9 mouse cellular contexts compared by ENCODE assay signal in the genomic region with DNA sequence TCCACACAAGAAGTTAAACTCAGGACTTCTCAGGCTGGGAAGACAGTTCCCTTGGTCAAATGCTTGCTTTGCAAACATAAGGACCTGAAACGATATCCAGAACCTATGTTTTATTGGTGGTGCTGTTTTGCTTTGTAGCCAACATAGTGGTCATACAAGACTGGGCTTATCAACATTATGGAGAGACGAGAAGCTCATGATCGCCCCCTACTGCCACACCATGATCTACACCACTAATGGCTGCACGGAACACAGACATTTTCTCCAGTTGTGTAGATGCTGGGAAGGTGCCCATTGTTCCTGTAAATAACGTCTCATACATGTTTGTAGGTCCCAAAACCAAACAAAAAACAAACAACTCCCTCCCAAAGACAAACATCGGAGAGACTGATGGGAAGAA. TPM values are rescaled to one million over a fixed set of nuclear protein-coding genes. Genes with fewer than 3 reads are reported as not detected.
DNase-seq lines count a peak whose midpoint lies in the region; ATAC-seq and TF ChIP-seq lines count a peak whose summit lies in the region.
"Had no signal": no experiment of that assay in that cellular context is flagged by ENCODE, and none has a peak within 500 bp of the region (broad histone marks: within the 10 kb centered on the region; RNA-seq: fewer than 3 reads in every experiment).

No protein-coding gene starts in this region.

- no peaks in the 10 kb centered on the region for H3K79me2 ChIP-seq in liver, adult 2 months (ENCODE audit: control insufficient read depth, insufficient read depth, low read length)

- no peak overlapping the region for H3K27ac ChIP-seq in liver, adult 2 months (replicated peaks; ENCODE audit: insufficient read depth, low read depth, low read length)
- no peak overlapping the region for H3K27ac ChIP-seq in liver, embryonic 11.5 days (ENCODE audit: low read depth, low read length)
- H3K27ac ChIP-seq in cerebellum, adult 2 months (ENCODE audit: insufficient read depth, low read length): peak overlapping the region; percentile 32; the same call in 1 of the 2 replicates
- H3K27ac ChIP-seq in lung, embryonic 14.5 days (ENCODE audit: low read depth): no peak overlapping the region

- 43% methylated on average over 6 of the region's 6 CpGs for WGBS in liver, adult 2 months
- 43% methylated on average over 6 of the region's 6 CpGs for WGBS in liver, embryonic 11.5 days
- WGBS in cerebellum, adult 2 months: 70% methylated on average over 6 of the region's 6 CpGs
- 52% methylated on average over 6 of the region's 6 CpGs for WGBS in lung, embryonic 14.5 days

- H3K4me3 ChIP-seq in liver, adult 2 months (ENCODE audit: insufficient read depth, low read depth, low read length): no peak overlapping the region
- no peak overlapping the region for H3K4me3 ChIP-seq in liver, embryonic 11.5 days (ENCODE audit: low read depth, low read length)
- H3K4me3 ChIP-seq in cerebellum, adult 2 months (replicated peaks; ENCODE audit: insufficient read depth, low read depth, low read length): no peak overlapping the region
- H3K4me3 ChIP-seq in lung, embryonic 14.5 days (ENCODE audit: low read depth, low read length): no peak overlapping the region
- H3K4me3 ChIP-seq: megakaryocyte, embryonic 14.5 days had no signal

- no peak overlapping the region for H3K9ac ChIP-seq in liver, adult 2 months (ENCODE audit: low read depth, low read length)
- H3K9ac ChIP-seq in liver, embryonic 11.5 days (ENCODE audit: low read depth, low read length): no peak overlapping the region
- H3K9ac ChIP-seq in lung, embryonic 14.5 days: no peak overlapping the region

- no peak for TF ChIP-seq POLR2A in liver, adult 2 months (IDR thresholded peaks at IDR 0.05; ENCODE audit: extremely low read depth, insufficient read depth, low read length)
- no peak for TF ChIP-seq POLR2A in cerebellum, adult 2 months (IDR thresholded peaks at IDR 0.05; ENCODE audit: borderline replicate concordance, insufficient read depth, low read length)

- 0 out of 2 replicates have a peak, but pooled peaks have one; percentile 21 for TF ChIP-seq CTCF in liver, adult 2 months (IDR thresholded peaks at IDR 0.05; ENCODE audit: low read depth, low read length)
- peak; percentile 25; the same call in 1 of the 2 replicates for TF ChIP-seq CTCF in cerebellum, adult 2 months (IDR thresholded peaks at IDR 0.05; ENCODE audit: borderline replicate concordance, insufficient read depth, low read depth, low read length)
- TF ChIP-seq CTCF in lung, embryonic 14.5 days (IDR thresholded peaks at IDR 0.05; ENCODE audit: low read depth): peak; percentile 62

- peak; percentile 67 for DNase-seq in CD4-positive, CD25-positive, alpha-beta regulatory T cell, adult 2 months (ENCODE audit: low read depth, low spot score)
- DNase-seq in liver, adult 2 months (ENCODE audit: extremely low read depth, low read depth, low spot score): peak; percentile 8
- no peak for DNase-seq in liver, embryonic 11.5 days (ENCODE audit: low spot score)
- peak in 1 of 2 experiments; percentile 36 for DNase-seq in cerebellum, adult 2 months
- DNase-seq in lung, embryonic 14.5 days: peak; percentile 57
- no peak for DNase-seq in urinary bladder, adult 18-20 months (ENCODE audit: low spot score in 2 of 2)
- DNase-seq in gastrocnemius, postnatal 25 days: no peak

- no peaks in the 10 kb centered on the region for H3K4me1 ChIP-seq in liver, adult 2 months (ENCODE audit: control insufficient read depth, insufficient read depth, low read length)
- no peaks in the 10 kb centered on the region for H3K4me1 ChIP-seq in liver, embryonic 11.5 days (replicated peaks; ENCODE audit: control insufficient read depth, insufficient read depth, low read length)
- H3K4me1 ChIP-seq in cerebellum, adult 2 months (ENCODE audit: control insufficient read depth, insufficient read depth, low read length): peaks cover 27% of the 10 kb centered on the region
- no peaks in the 10 kb centered on the region for H3K4me1 ChIP-seq in lung, embryonic 14.5 days (ENCODE audit: insufficient read depth)
- H3K4me1 ChIP-seq: megakaryocyte, embryonic 14.5 days had no signal

- H3K27me3 ChIP-seq in liver, adult 2 months (ENCODE audit: control insufficient read depth, insufficient read depth, low read length): no peaks in the 10 kb centered on the region
- H3K27me3 ChIP-seq in liver, embryonic 11.5 days (replicated peaks; ENCODE audit: control insufficient read depth, insufficient read depth, low read length): 0 out of 2 replicates have a peak, but pooled peaks cover 3% of the 10 kb centered on the region
- no peaks in the 10 kb centered on the region for H3K27me3 ChIP-seq in cerebellum, adult 2 months (ENCODE audit: control insufficient read depth, insufficient read depth, low read length)
- no peaks in the 10 kb centered on the region for H3K27me3 ChIP-seq in lung, embryonic 14.5 days (ENCODE audit: insufficient read depth, low read length)

- H3K9me3 ChIP-seq in liver, embryonic 11.5 days (ENCODE audit: control insufficient read depth, low read length): no peaks in the 10 kb centered on the region
- no peaks in the 10 kb centered on the region for H3K9me3 ChIP-seq in lung, embryonic 14.5 days (ENCODE audit: low read depth, low read length)
- H3K9me3 ChIP-seq: megakaryocyte, embryonic 14.5 days had no signal

- ATAC-seq in CD4-positive, CD25-positive, alpha-beta regulatory T cell, adult 4 months: no peak
- ATAC-seq in liver, embryonic 11.5 days (replicated peaks; ENCODE audit: low FRiP score): no peak
- ATAC-seq in lung, embryonic 14.5 days (ENCODE audit: insufficient read depth): no peak

- no peaks in the 10 kb centered on the region for H3K36me3 ChIP-seq in liver, adult 2 months (ENCODE audit: control insufficient read depth, insufficient read depth, low read length)
- H3K36me3 ChIP-seq in liver, embryonic 11.5 days (ENCODE audit: control insufficient read depth, insufficient read depth, low read length): no peaks in the 10 kb centered on the region
- no peaks in the 10 kb centered on the region for H3K36me3 ChIP-seq in lung, embryonic 14.5 days (ENCODE audit: insufficient read depth)

- no peak overlapping the region for H3K4me2 ChIP-seq in liver, embryonic 11.5 days
- H3K4me2 ChIP-seq in lung, embryonic 14.5 days: no peak overlapping the region

RNA-seq across cellular contexts. Expression of a gene that starts 23.0 kb away (rescaled TPM):
- under 1 TPM; 0.30 to 0.73 TPM for polyA plus RNA-seq in CD4-positive, CD25-positive, alpha-beta regulatory T cell, adult 4 months (2017; shearing (Covaris generic))
- 0.07 TPM in 1 of 2 replicates, not detected in the other for total RNA-seq in liver, adult 2 months (2014; rRNA removed)
- polyA plus RNA-seq in liver, adult 2 months (2012; rRNA removed): not detected in 2 replicates
- 0.30 and 0.52 TPM in 2 replicates for polyA plus RNA-seq in liver, embryonic 11.5 days (2014; fragmentation: Nextera tagmentation; extraction: Ambion mirVana)
- 46.6 and 52.8 TPM in 2 replicates for polyA plus RNA-seq in cerebellum, adult 2 months (2012; rRNA removed)
- 0.32 and 0.72 TPM in 2 replicates for polyA plus RNA-seq in lung, embryonic 14.5 days (2014; fragmentation: Nextera tagmentation; extraction: Ambion mirVana)
- under 1 TPM; 0.08 to 0.70 TPM for total RNA-seq in gastrocnemius, postnatal 25 days (2021)

RNA-seq across cellular contexts. Expression of a gene that starts 52.2 kb away (rescaled TPM):
- polyA plus RNA-seq in CD4-positive, CD25-positive, alpha-beta regulatory T cell, adult 4 months (2017; shearing (Covaris generic)): 100 to 1,000 TPM in 1 of 2 experiments, 10 to 100 TPM in 1; 83.6 to 102 TPM
- 25.2 and 26.3 TPM in 2 replicates for total RNA-seq in liver, adult 2 months (2014; rRNA removed)
- 16.5 and 18.4 TPM in 2 replicates for polyA plus RNA-seq in liver, adult 2 months (2012; rRNA removed)
- 51.0 and 57.2 TPM in 2 replicates for polyA plus RNA-seq in liver, embryonic 11.5 days (2014; fragmentation: Nextera tagmentation; extraction: Ambion mirVana)
- 135 and 140 TPM in 2 replicates for polyA plus RNA-seq in cerebellum, adult 2 months (2012; rRNA removed)
- 50.4 and 53.0 TPM in 2 replicates for polyA plus RNA-seq in lung, embryonic 14.5 days (2014; fragmentation: Nextera tagmentation; extraction: Ambion mirVana)
- 10 to 100 TPM; 24.5 to 25.9 TPM for total RNA-seq in gastrocnemius, postnatal 25 days (2021)

Comparison
In these comparisons a context has a peak if more than half of its experiments do, and no peak if none do; other contexts are left out.
1. DNase-seq: peak in CD4-positive, CD25-positive, alpha-beta regulatory T cell, adult 2 months (single experiment), liver, adult 2 months (single experiment) and lung, embryonic 14.5 days (single experiment); none in liver, embryonic 11.5 days (single experiment), urinary bladder, adult 18-20 months (0 of 2) and gastrocnemius, postnatal 25 days (single experiment).
2. RNA of a gene that starts 23.0 kb away (polyA plus RNA-seq): 46.6 to 52.8 TPM in cerebellum, adult 2 months; 0.30 to 0.73 TPM in CD4-positive, CD25-positive, alpha-beta regulatory T cell, adult 4 months, 0.32 to 0.72 TPM in lung, embryonic 14.5 days, 0.30 to 0.52 TPM in liver, embryonic 11.5 days and not detected in liver, adult 2 months; every median in the first group is over 10 times any median in the second.
3. Peak in every context shown above with its lines, with median percentiles within 50 percentile points of each other: CTCF ChIP-seq.